Mouse (Mus musculus): ENCODE data around the gene Siae.
A peak's percentile ranks its signal among the peaks of the same experiment; 100 is the strongest.

Siae gene

GRCm38 (mm10) chr9:37540701-37541575 is 14.6 kb upstream of the Siae start:
- DNase-seq (ENCODE audit: low spot score): no peak

GRCm38 (mm10) chr9:37541851-37542642 is 13.5 kb upstream of the Siae start:
- no peak for DNase-seq (ENCODE audit: low spot score)

- no peak for DNase-seq (ENCODE audit: low spot score)
Measured at GRCm38 (mm10) chr9:37543869-37544440, 11.5 kb upstream of the Siae start.

- DNase-seq (ENCODE audit: low spot score): peak; percentile 50
Measured at GRCm38 (mm10) chr9:37544447-37545165, 10.9 kb upstream of the Siae start.

GRCm38 (mm10) chr9:37545166-37545610 is 10.3 kb upstream of the Siae start:
- no peak for DNase-seq (ENCODE audit: low spot score)

GRCm38 (mm10) chr9:37545847-37546452 is 9.5 kb upstream of the Siae start:
- DNase-seq (ENCODE audit: low spot score): no peak

GRCm38 (mm10) chr9:37546889-37547288 is 8.6 kb upstream of the Siae start:
- no peak for DNase-seq (ENCODE audit: low spot score)

GRCm38 (mm10) chr9:37550435-37550834 is 5.1 kb upstream of the Siae start:
- DNase-seq (ENCODE audit: low spot score): no peak

- DNase-seq (ENCODE audit: low spot score): no peak
Measured at GRCm38 (mm10) chr9:37551751-37552531, 3.6 kb upstream of the Siae start.

GRCm38 (mm10) chr9:37552536-37553293 is 2.8 kb upstream of the Siae start, which contains the start of gene Nrgn:
Gene Nrgn (minus strand): TSS chr9:37552904.
- peak; percentile 26 for DNase-seq (ENCODE audit: low spot score)

- peak; percentile 13 for DNase-seq (ENCODE audit: low spot score)
Measured at GRCm38 (mm10) chr9:37554279-37554678, 1.2 kb upstream of the Siae start.

GRCm38 (mm10) chr9:37556366-37556765 is 868 bp downstream of the Siae start:
- no peak for DNase-seq (ENCODE audit: low spot score)

GRCm38 (mm10) chr9:37560617-37561016 is 5.1 kb downstream of the Siae start:
- no peak for DNase-seq (ENCODE audit: low spot score)

GRCm38 (mm10) chr9:37563805-37564204 is 8.3 kb downstream of the Siae start:
- DNase-seq (ENCODE audit: low spot score): no peak

GRCm38 (mm10) chr9:37567019-37567418 is 11.5 kb downstream of the Siae start:
- no peak for DNase-seq (ENCODE audit: low spot score)

GRCm38 (mm10) chr9:37567454-37567853 is 12.0 kb downstream of the Siae start:
- DNase-seq (ENCODE audit: low spot score): no peak

GRCm38 (mm10) chr9:37567892-37568604 is 12.6 kb downstream of the Siae start:
- DNase-seq (ENCODE audit: low spot score): no peak

GRCm38 (mm10) chr9:37568605-37569214 is 13.2 kb downstream of the Siae start:
- no peak for DNase-seq (ENCODE audit: low spot score)

Data from T-cell, adult 2 months (primary cell).